12 mouse cellular contexts compared by ENCODE assay signal in genomic region chr4:58699236-58699798, GRCm38 (mm10).
"Had no signal": no experiment of that assay in that cellular context is flagged by ENCODE, and none has a peak within 500 bp of the region (broad histone marks: within the 10 kb centered on the region; RNA-seq: fewer than 3 reads in every experiment).

No protein-coding gene starts in this region.

- H3K9me3 ChIP-seq: limb, embryonic 10.5 days; liver, embryonic 12.5 days; midbrain, embryonic 10.5 days; stomach, embryonic 15.5 days had no signal

- ATAC-seq: inflammation-experienced regulatory T-cells, adult 6 months; intestine, postnatal 0 days; liver, embryonic 12.5 days; midbrain, embryonic 16.5 days had no signal

- H3K4me1 ChIP-seq: stomach, embryonic 15.5 days had no signal

- H3K4me2 ChIP-seq: liver, embryonic 12.5 days; stomach, embryonic 15.5 days had no signal

- H3K9ac ChIP-seq: liver, embryonic 12.5 days; stomach, embryonic 15.5 days had no signal

- H3K4me3 ChIP-seq: left cerebral cortex, adult 2 months; limb, embryonic 10.5 days; liver, embryonic 12.5 days; midbrain, embryonic 10.5 days; stomach, embryonic 15.5 days had no signal

- H3K27ac ChIP-seq: left cerebral cortex, adult 2 months; limb, embryonic 10.5 days; liver, embryonic 12.5 days; midbrain, embryonic 10.5 days; stomach, embryonic 15.5 days had no signal

- H3K27me3 ChIP-seq: liver, embryonic 12.5 days; stomach, embryonic 15.5 days had no signal

- DNase-seq: kidney, adult 8-10 months; kidney, postnatal 25 days; right cerebral cortex, postnatal 14 days; thymus, postnatal 4 days had no signal

- H3K36me3 ChIP-seq: limb, embryonic 10.5 days; liver, embryonic 12.5 days; midbrain, embryonic 10.5 days; stomach, embryonic 15.5 days had no signal
